Mouse (Mus musculus) embryonic facial prominence, embryonic 14.5 days (tissue): ENCODE results near the gene Il9. TPM values are rescaled to one million over a fixed set of nuclear protein-coding genes. Genes with fewer than 3 reads are reported as not detected.

ENCODE experiments used
- ATAC-seq: fragments of 200-750 bp; cut with Nextera tagmentation; 2 replicates; pipeline ENCODE4 v1.8.0; 2017; ENCODE audit warnings: low read depth, moderate number of reproducible peaks, moderate TSS enrichment
- DNase-seq: peaks from one replicate; pipeline ENCODE4 v3.0.0-alpha.2; 2015; ENCODE audit warnings: low spot score
- H3K27ac ChIP-seq: fragments of 300-500 bp; sonication (generic); replicated peaks from 2 replicates; pipeline ENCODE4 v1.5.1; 2014; ENCODE audit warnings: low read depth, mild to moderate bottlenecking, low read length, moderate library complexity
- H3K27me3 ChIP-seq: fragments of 300-500 bp; sonication (generic); replicated peaks from 2 replicates; pipeline ENCODE4 v1.6.1; 2014; ENCODE audit warnings: low read length; ENCODE audit not compliant: control insufficient read depth, insufficient read depth
- H3K36me3 ChIP-seq: fragments of 300-500 bp; sonication (generic); 2 replicates; pipeline ENCODE4 v1.6.1; 2014; ENCODE audit warnings: low read length, mixed read lengths; ENCODE audit not compliant: control insufficient read depth, insufficient read depth
- H3K4me1 ChIP-seq: fragments of 300-500 bp; sonication (generic); 2 replicates; pipeline ENCODE4 v1.6.1; 2014; ENCODE audit warnings: antibody characterized with exemption, low read length; ENCODE audit not compliant: control insufficient read depth, insufficient read depth
- H3K4me2 ChIP-seq: fragments of 300-500 bp; sonication (generic); 2 replicates; pipeline ENCODE4 v1.6.1; 2014; ENCODE audit warnings: low read depth, mild to moderate bottlenecking, low read length, moderate library complexity, mixed read lengths
- H3K4me3 ChIP-seq: fragments of 300-500 bp; sonication (generic); 2 replicates; pipeline ENCODE4 v1.5.1; 2014; ENCODE audit warnings: low read depth, mild to moderate bottlenecking, low read length
- H3K9ac ChIP-seq: fragments of 300-500 bp; sonication (generic); 2 replicates; pipeline ENCODE4 v1.6.1; 2014; ENCODE audit warnings: low read depth, mild to moderate bottlenecking, low read length, moderate library complexity, mixed read lengths
- H3K9me3 ChIP-seq: fragments of 300-500 bp; sonication (generic); 2 replicates; pipeline ENCODE4 v1.6.1; 2016; ENCODE audit warnings: low read length; ENCODE audit not compliant: control insufficient read depth
- WGBS: fragments of 180-500 bp; shearing (Covaris S2); extraction: QIAGEN DNeasy Blood & Tissue Kit; methylation state at CpG from one replicate; pipeline ENCODE4 v1.1.7; 2014; 5-methylcytosine and 5-hydroxymethylcytosine counted together
- polyA plus RNA-seq: library from polyadenylated mRNA; unstranded; fragments of >200 nt; fragmentation: Nextera tagmentation; extraction: Ambion mirVana; gene quantifications from 2 replicates; pipeline ENCODE4 v1.2.1, GENCODE M21; 2014

Gene Il9
- not detected in 2 replicates for polyA plus RNA-seq

- Histone ChIP-seq H3K4me1 (0 out of 2 replicates have a peak, but pooled peaks cover under 1% of the 10 kb centered on the region), H3K4me3 (no peak within 1 kb of the TSS), H3K27ac (no peak within 1 kb of the TSS), H3K9ac (no peak within 1 kb of the TSS), H3K9me3 (no peaks in the 10 kb centered on the region), H3K4me2 (no peak within 1 kb of the TSS), H3K27me3 (no peaks in the 10 kb centered on the region), H3K36me3 (no peaks in the 10 kb centered on the region)
- DNase-seq (no peak), ATAC-seq (no peak)
- WGBS, result 74% methylated on average over 3 of the region's 3 CpGs
These were observed at the start of gene Il9 for GRCm38 (mm10) chr13:56482146-56482545. TSS of gene Il9 (minus strand) at chr13:56482246.

- Histone ChIP-seq H3K9me3 (peaks cover 9% of the 10 kb centered on the region; the same call in 1 of the 2 replicates), H3K36me3 (no peaks in the 10 kb centered on the region; the same call in 1 of the 2 replicates), H3K27me3 (no peaks in the 10 kb centered on the region), H3K4me2 (no peak overlapping the region), H3K4me1 (no peaks in the 10 kb centered on the region), H3K4me3 (no peak overlapping the region), H3K27ac (no peak overlapping the region), H3K9ac (no peak overlapping the region)
- WGBS, result 57% methylated on average over 8 of the region's 8 CpGs
- DNase-seq (no peak), ATAC-seq (no peak)
These were observed 47.6 kb upstream of the Il9 start for GRCm38 (mm10) chr13:56529685-56530084.

- 81% methylated on average over 4 of the region's 4 CpGs for WGBS
- Histone ChIP-seq H3K27ac (no peak overlapping the region), H3K36me3 (no peaks in the 10 kb centered on the region; the same call in 1 of the 2 replicates), H3K4me1 (no peaks in the 10 kb centered on the region), H3K4me2 (no peak overlapping the region), H3K9ac (no peak overlapping the region), H3K9me3 (peaks cover 6% of the 10 kb centered on the region; the same call in 1 of the 2 replicates), H3K27me3 (no peaks in the 10 kb centered on the region), H3K4me3 (no peak overlapping the region)
- ATAC-seq, result no peak
- no peak for DNase-seq
These were observed 47.0 kb upstream of the Il9 start for GRCm38 (mm10) chr13:56529031-56529430.

GRCm38 (mm10) chr13:56528281-56528680 lies 46.2 kb upstream of the Il9 start:
- Histone ChIP-seq H3K36me3 (no peaks in the 10 kb centered on the region), H3K4me2 (no peak overlapping the region), H3K9ac (no peak overlapping the region), H3K4me1 (0 out of 2 replicates have a peak, but pooled peaks cover 2% of the 10 kb centered on the region), H3K27ac (no peak overlapping the region), H3K27me3 (no peaks in the 10 kb centered on the region), H3K9me3 (0 out of 2 replicates have a peak, but pooled peaks cover under 1% of the 10 kb centered on the region), H3K4me3 (no peak overlapping the region)
- DNase-seq, result no peak
- 85% methylated on average over 11 of the region's 11 CpGs for WGBS
- ATAC-seq, result no peak

- 0 out of 2 replicates have a peak, but pooled peaks cover 3% of the 10 kb centered on the region for H3K4me1 ChIP-seq
- H3K4me2 ChIP-seq, result no peak overlapping the region
- H3K36me3 ChIP-seq, result no peaks in the 10 kb centered on the region
- DNase-seq (no peak), ATAC-seq (no peak)
- no peak overlapping the region for H3K27ac ChIP-seq
- no peaks in the 10 kb centered on the region for H3K27me3 ChIP-seq
- H3K4me3 ChIP-seq, result no peak overlapping the region
- no peaks in the 10 kb centered on the region for H3K9me3 ChIP-seq
- WGBS, result 91% methylated on average over 7 of the region's 7 CpGs
- no peak overlapping the region for H3K9ac ChIP-seq
These were observed 45.8 kb upstream of the Il9 start for GRCm38 (mm10) chr13:56527846-56528245.

GRCm38 (mm10) chr13:56526871-56527270 lies 44.8 kb upstream of the Il9 start:
- Histone ChIP-seq H3K27ac (no peak overlapping the region), H3K4me1 (0 out of 2 replicates have a peak, but pooled peaks cover 3% of the 10 kb centered on the region), H3K9ac (no peak overlapping the region), H3K27me3 (no peaks in the 10 kb centered on the region), H3K36me3 (no peaks in the 10 kb centered on the region), H3K9me3 (no peaks in the 10 kb centered on the region), H3K4me2 (no peak overlapping the region), H3K4me3 (no peak overlapping the region)
- no peak for ATAC-seq
- 80% methylated on average over 12 of the region's 12 CpGs for WGBS
- no peak for DNase-seq

GRCm38 (mm10) chr13:56522821-56523167 lies 40.7 kb upstream of the Il9 start:
- Histone ChIP-seq H3K4me2 (peak overlapping the region; percentile 96), H3K9ac (peak overlapping the region; percentile 69), H3K27ac (no peak overlapping the region; the same call in 1 of the 2 replicates), H3K9me3 (no peaks in the 10 kb centered on the region), H3K27me3 (no peaks in the 10 kb centered on the region), H3K36me3 (no peaks in the 10 kb centered on the region), H3K4me3 (peak overlapping the region; percentile 73), H3K4me1 (0 out of 2 replicates have a peak, but pooled peaks cover 3% of the 10 kb centered on the region)
- 5% methylated on average over 8 of the region's 8 CpGs for whole genome bisulfite sequencing
- DNase-seq, result no peak
- no peak; the same call in 1 of the 2 replicates for ATAC-seq

GRCm38 (mm10) chr13:56522081-56522820 lies 40.2 kb upstream of the Il9 start, which contains the start of gene Fbxl21:
TSS of gene Fbxl21 (plus strand) at chr13:56522472.
- under 1% methylated on average over 35 of the region's 56 CpGs for WGBS
- peak within 1 kb of the TSS; percentile 96 for H3K4me2 ChIP-seq
- DNase-seq (peak; percentile 95), ATAC-seq (peak; percentile 100)
- no peak within 1 kb of the TSS; the same call in 1 of the 2 replicates for H3K27ac ChIP-seq
- H3K4me1 ChIP-seq, result 0 out of 2 replicates have a peak, but pooled peaks cover 3% of the 10 kb centered on the region
- H3K9me3 ChIP-seq, result no peaks in the 10 kb centered on the region
- H3K36me3 ChIP-seq, result no peaks in the 10 kb centered on the region
- H3K9ac ChIP-seq, result peak within 1 kb of the TSS; percentile 69
- peak within 1 kb of the TSS; percentile 73 for H3K4me3 ChIP-seq
- H3K27me3 ChIP-seq, result no peaks in the 10 kb centered on the region
